Mouse (Mus musculus) heart, postnatal 36 days (tissue): ENCODE data around the gene Kcnj2. TPM values are rescaled to one million over a fixed set of nuclear protein-coding genes. Genes with fewer than 3 reads are reported as not detected.
A peak's percentile ranks its signal among the peaks of the same experiment; 100 is the strongest.

Experiments used
- DNase-seq, 2 experiments: peaks; one replicate each; pipeline ENCODE4 v3.0.0; 2021 to 2022
- intact Hi-C: fragments of 180-260 bp; cut with DNase I; formaldehyde crosslinking; loops from one replicate; pipeline ENCODE4 v1.15.1; 2025
- total RNA-seq, 2 experiments: library from RNA; stranded (reverse); gene quantifications; 2 replicates each; pipeline ENCODE4 v1.2.3; 2021

Kcnj2 gene
- 10 to 100 TPM; 43.6 to 46.8 TPM for total RNA-seq

DNA sequence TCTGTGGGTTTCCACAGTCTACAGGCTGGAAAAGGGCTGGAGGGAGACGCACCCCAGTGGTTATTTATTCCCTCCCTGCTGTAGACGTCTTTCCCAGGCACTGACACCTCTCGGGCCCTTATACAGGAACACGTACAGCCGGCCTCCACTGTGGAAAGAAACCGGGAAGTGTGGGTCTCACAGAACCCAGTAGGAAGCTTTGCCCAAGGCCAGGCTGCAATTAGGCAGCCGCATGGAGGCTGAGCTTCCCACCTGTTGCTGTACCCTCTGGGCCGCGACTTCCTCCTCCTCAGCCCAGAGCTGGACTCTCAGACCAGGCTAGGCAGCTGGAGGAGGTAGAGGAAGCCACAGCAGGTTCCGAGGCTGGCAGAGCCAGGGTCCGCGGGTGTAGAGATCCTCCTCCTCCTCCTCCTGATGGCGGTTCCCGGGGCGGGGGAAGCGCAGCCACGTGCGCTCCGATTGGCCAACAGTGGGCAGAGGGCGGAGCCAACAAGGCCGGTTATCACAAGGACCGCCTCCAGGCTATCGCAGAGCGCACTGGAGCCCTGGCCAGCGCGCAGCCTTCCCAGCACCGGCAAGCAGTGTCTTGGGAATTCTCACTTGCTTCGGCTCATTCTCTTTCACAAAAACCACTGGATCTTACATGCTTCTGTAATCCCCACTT lies at the start of gene Kcnj2:
Gene Kcnj2, plus strand, starts transcription at position 530 of the 664 bp plus-strand sequence.
- intact Hi-C loops: loop anchor here (5.0 kb wide), 2 partner anchors 147 to 382 kb away; no protein-coding TSS in a partner anchor
- peak; percentile 93 to 94 for DNase-seq

DNA sequence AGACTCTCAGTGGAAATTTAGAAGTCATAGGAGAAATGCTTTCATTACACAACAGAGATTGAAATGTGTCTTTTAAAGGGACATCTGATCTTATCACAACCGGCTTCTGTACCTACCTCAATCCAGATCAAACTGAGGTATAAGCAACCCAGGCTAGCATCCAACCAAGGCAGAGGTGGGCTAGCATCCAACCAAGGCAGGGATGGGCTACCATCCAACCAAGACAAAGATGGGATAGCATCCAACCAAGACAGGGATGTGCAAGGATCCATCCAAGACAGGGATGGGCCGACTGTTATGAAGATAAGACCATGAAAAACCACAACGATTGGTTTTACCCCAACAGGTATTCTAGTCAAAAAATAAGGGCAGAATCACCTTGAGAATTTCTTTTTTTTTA lies 49.8 kb upstream of the Kcnj2 start:
- intact Hi-C loops: no loop called here

DNA sequence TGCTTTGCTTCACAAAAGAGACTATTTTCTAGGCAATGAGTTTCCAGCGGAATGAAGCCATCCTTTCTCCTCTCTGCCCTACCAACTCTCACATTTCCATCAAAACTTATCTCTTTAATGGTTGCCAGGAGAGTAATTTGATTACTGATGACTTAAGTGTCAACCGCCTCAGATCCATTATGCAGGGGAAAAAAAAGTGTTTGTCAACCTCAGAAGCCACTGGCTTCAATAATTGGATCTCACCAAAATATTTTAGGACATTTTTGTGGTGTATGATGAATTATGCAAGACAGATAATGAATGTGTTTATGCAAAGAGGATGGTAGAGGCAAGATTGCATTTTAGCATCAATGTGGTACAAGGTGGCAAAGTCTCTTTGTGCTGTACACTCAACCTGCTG lies 45.8 kb upstream of the Kcnj2 start:
- no peak for DNase-seq
- intact Hi-C loops: no loop called here

More for the DNA sequence above, 49.8 kb upstream of the Kcnj2 start:
- no peak for DNase-seq

DNA sequence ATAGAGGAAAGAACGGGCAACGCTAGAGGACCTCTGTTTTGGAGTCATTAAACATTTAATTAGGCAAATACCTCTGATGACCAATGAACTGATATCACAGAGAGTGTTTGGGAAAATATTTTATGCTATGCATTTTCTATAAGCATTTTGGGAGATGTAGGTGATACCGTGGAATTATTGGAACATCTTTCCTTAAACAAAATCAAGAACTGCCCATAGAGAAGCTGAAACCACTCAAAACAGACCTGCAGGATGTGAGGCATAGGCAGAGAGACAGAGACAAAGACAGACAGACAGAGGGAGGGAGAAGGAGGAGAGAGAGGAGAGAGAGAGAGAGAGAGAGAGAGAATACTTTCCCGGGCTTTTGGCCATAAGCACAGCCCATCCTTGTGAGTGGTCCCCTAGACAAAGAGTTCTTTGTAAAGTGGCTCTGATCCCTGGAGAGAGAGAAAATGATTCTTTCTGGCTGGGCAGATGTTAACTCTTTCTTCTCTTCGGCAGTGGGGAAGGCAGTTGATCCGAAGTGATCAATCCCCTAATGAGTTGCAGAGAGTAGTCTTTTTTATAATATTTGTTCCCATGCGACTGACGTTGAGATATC lies 43.2 kb upstream of the Kcnj2 start:
- intact Hi-C loops: no loop called here
- DNase-seq: no peak

DNA sequence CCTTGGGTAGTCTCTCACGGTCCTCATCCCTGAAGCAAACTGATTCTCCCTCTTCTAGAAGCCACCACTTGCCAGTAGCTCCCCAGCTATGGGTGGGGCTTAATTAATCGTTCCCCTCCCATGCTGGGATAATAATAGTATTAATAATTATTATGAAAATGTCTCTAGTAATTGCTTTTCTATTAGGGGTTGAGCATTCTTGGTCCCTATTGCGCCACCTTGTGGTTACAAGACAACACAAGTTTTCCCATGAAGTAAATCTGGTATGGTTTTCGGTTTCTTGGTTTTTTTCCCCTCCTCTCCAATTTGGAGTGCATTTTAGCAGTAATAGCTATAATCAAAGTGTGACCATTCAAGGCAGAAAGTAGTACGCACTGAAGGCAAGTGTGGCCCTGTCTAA lies 23.8 kb upstream of the Kcnj2 start:
- peak; percentile 31 to 41 for DNase-seq
- intact Hi-C loops: loop anchor here (1.0 to 10.0 kb wide), 5 partner anchors 405 to 667 kb away; no protein-coding TSS in a partner anchor

DNA sequence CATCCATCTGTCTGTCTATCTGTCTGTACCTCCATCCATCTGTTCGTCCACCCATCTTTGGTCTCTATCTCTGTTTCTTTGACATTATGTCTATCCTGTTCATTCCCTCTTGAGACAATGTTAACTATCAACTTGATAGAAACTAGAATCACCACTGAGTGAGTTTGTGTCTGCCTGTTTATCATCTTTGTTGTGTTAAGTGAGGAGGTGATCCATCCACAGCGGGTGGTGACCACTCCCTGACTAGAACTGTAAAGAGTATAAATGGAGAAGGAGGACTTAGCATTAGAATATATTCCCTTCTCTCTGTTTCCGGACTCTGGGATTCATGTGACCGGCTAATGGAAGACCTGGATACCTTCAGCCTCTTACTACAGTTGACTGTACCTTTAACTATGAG lies 22.7 kb upstream of the Kcnj2 start:
- intact Hi-C loops: loop anchor here (5.0 to 10.0 kb wide), 2 partner anchors 404 to 668 kb away; no protein-coding TSS in a partner anchor
- DNase-seq: no peak

DNA sequence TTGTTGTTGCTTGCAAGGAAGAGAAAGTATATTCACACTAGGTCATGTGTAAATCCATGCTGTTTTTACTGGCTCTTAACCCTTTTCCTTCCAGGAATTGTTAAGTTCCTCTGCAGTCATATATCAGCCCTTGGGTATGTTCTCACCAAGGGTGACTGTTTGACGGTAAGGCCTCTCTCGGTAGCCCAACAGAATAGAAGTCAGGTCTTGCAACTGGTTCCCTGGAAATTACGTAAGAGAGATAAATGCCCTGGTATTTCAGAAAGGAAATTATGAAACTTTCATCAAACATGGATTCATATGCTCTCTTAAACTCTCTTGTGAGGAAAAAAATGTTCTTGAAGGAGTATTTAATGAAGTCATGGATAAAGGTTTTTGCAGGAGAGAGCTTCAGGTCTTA lies 11.7 kb upstream of the Kcnj2 start:
- no peak for DNase-seq
- intact Hi-C loops: no loop called here

DNA sequence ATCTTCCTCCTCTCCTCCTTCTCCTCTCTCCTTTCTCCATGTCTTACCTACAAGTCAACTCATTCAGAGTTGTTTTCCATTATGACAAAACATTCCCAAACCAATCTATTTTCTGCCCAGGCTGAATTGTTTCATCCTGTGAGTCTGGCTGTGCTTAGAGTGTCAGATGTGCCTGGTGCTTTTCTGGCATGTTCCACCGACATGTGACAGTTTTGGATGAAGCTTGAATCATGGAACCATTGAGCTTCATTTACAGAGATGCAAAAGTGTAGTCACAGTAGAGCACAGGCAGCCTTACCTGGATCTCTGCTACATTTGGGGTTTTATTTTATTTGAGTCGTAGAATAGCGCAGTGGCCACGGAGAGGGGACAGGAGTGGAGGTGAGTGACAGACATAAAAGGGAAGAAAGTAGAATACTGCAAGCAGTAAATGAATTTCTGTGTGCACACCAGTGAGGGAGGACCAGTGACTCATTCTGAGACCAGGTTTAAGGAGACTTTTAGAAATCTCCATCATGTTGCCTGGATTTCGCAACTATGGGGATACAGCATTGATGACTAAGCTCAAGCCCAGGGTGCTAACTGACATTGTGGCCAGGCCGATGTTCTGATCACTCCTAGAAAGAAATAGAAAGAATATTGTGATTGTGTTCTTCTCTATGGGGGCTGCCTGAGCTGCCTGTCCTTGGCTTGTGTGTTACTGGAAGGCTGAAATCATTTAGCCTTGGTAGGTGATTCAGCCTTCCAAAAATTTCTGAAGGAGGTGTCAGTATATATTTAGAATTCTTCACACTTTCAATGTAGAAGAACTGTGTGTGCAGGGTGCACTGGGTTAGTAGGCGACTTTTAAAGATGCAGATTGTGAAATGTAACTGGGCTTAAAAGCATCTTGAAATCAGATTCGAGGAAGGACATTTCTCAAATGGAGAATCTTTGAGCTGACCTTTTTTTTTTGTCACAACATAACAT lies 10.8 kb upstream of the Kcnj2 start:
- no peak for DNase-seq
- intact Hi-C loops: no loop called here

DNA sequence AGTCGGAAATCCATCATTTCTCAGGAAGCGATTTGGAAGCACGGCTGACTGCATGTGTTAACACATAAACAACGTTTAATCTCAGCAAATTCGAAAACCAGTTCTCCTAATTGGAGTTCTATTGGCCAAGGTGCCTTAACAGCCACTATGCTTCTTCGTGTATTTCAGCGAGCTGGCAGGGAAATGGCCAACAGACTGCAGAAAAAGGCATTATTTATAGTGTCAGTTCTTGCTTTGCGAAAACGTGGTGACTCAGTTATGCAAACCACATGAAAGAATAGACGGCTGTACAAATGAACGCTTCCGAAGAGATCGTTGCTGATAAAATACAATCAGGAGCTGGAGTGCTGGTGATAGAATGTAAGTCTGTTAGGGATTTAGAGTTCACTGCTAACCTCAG lies 9.9 kb upstream of the Kcnj2 start:
- DNase-seq: no peak
- intact Hi-C loops: no loop called here

DNA sequence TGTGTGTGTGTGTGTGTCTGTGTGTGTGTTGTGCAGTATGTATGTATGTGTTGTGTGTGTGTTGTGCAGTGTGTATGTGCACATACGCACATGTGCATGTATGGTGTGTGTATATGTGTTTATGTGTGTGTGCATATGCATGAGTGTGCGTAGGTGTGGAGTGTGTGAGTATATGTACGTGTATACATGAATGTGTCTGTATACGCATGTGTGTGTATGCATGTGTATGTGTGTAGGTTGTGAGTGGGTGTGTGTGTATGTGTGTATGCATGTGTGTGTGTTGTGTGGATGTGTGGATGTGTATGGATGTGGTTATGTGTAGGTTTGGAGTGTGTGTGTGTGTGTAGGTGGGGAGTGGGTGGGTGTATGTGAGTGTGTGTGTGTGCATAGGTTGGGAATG lies 8.5 kb upstream of the Kcnj2 start:
- intact Hi-C loops: no loop called here
- DNase-seq: no peak

DNA sequence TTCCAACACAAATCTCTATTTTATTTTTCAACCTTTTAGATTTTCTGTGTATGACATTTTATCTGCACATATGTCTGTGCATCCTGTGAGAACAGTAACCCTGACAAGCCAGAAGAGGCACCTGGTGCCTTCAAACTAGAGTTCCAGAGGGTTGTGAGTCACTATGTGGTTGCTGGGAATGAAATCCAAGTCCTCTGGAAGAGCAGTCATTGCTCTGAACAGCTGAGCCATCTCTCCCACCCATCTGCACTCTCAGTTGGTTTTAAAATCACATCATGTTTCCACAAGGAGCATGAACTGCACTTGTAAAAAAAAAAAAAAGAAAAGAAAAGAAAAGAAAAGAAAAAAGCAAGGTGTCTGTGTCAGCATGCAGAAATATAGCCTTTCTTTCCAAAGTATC lies 6.5 kb upstream of the Kcnj2 start:
- intact Hi-C loops: no loop called here

DNA sequence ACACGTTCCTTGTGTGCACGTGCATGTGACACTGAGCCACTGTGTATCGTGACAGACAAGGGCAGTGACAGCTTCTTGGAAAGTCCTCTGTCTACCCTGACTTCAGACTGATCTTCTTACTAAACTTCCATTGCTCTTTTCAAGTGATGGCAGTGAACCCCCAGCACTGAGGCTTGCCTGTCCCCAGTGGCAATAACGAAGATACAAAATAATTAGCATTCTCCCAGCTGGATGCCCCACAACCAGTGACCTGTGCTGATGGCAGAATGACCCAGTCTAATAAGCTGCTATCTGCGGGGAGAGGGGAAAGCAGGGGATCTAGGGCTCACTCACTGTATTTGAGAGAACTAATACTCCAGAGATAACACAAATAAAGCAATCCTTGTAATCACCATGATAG lies 5.7 kb upstream of the Kcnj2 start:
- intact Hi-C loops: no loop called here
- DNase-seq: no peak

More for the DNA sequence above, 6.5 kb upstream of the Kcnj2 start:
- DNase-seq: no peak

DNA sequence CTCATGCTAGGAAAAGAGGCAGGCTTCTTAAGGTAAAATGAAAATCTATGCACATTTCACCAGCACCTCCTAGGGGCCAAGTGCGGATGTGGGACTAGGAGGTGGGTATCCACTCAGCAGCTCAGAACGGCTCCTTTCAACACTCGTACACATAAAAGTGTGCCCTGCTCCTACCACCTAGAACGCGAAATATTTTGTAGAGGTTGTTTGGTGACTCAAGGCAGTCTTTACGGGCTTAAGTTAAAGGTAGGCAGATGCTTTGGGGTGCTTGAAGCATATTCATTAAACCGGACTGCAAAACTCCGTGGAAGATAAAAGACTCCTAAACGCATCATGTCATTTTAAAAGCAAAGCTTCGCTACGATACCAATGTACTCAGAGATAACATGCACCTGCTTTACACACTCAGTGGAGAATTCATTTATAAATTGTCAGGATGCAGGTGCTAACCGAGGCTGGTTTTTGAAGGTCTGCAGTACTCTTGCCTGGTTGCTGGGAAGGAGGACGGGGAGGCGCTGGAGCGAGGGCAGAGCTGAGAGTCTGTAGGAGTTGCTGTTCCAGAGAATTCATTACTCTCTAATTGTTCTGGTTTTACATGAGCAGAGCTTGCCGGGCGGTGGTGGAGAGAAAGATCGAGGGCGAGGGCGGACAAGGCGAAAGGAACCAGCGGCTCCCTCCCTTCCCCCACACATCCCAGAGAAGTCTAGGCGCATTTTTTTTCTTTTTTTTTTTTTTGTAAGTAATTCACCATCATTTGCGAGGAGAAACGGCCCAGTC lies 1.0 kb upstream of the Kcnj2 start:
- intact Hi-C loops: loop anchor here (5.0 kb wide), 2 partner anchors 147 to 382 kb away; no protein-coding TSS in a partner anchor
- peak; percentile 39 to 47 for DNase-seq

DNA sequence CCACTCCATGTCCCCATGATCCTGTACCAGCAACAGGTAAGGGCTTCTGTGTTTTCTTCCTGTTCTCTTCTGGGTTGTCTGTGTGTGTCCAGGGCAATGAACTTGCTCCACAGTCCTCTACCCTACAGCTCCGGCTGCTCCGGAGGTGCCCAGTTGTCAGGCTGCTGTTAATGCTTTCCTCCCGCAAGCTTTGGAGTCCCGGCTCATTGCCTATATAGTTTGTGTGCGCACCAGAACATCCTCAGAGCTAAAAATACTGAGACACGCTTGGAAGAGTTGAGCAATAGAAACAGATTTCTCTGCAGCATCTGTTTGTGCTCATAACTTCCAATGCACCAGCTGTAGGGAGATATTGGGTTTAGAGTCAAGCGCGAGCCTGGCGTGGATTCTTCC lies 331 bp downstream of the Kcnj2 start:
- intact Hi-C loops: loop anchor here (5.0 kb wide), 2 partner anchors 146 to 381 kb away; no protein-coding TSS in a partner anchor

DNA sequence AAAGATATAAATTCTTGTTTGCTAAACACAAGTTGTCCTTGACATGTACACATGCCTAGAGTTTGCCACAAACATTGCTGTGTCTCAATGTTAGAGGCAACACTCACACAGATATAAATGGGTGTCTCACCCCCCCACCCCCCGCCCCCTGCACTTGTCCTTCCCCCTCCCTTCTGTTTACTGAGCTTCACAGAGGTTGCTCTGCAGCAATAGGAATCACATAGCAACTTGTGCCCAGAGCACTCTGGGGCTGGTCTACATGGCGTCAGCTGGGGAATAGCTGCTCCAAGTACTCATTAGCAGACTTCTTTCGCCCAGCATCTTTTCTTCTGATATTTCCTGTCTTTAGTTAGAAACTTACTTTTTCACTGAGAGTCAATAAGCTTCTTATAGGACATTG lies 1.8 kb downstream of the Kcnj2 start:
- no peak for DNase-seq
- intact Hi-C loops: loop anchor here (5.0 kb wide), 2 partner anchors 145 to 380 kb away; no protein-coding TSS in a partner anchor

More for the DNA sequence above, 331 bp downstream of the Kcnj2 start:
- no peak for DNase-seq

DNA sequence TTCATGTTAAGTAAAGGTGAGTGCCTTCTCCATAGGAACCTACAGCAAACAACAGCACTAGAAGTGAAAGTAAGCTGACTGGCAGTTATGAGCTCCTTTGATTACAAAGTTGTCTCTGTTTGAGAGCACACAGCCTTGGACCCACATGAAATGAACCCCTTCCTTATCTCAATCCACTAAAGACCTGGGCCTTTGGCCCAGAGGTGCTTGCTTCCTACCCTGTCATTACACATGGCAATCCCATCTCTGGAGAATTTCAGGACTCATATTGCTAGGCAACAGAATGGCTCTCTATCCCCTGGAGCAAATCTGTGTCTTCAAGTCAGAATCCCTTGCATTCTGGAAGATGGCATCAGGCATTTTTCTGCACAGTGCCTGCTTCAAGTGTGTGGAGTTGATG lies 4.5 kb downstream of the Kcnj2 start:
- no peak for DNase-seq
- intact Hi-C loops: no loop called here

DNA sequence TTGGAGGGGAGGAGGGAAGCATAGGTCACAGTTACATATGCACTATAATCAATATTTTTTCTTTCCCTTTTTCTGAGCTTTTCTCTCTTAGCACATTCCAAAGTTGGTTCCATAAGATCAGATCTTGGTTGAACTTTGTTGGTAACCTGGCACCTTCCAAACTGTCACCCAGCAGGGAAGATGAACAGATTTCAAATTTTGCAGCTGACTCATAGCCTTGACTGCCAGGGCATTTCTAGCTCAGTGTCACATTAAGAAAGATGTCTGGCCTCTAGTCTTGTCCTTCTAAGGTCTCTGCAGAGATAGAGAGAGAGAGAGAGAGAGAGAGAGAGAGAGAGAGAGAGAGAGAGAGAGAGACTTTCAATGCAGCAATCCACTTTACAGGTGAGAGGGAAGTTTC lies 8.2 kb downstream of the Kcnj2 start:
- intact Hi-C loops: no loop called here
- DNase-seq: no peak

DNA sequence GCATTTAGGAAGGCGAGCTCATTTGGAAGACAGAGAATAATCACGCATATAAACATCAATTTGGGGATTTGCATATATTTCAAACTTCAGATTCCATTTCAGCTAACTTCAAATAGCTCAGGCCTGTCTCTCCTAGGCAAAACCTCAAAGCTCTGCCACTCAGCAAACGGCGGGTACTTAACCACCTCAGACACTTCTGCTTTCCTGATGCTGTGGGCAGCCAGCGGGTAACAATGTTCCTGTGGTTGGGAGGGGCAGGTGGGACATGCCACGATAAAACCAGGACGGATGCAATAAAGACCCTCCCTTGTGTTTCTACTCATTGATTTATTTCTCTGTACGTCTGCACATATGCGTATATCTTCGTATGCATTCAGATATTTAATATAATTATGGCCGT lies 12.1 kb downstream of the Kcnj2 start:
- intact Hi-C loops: no loop called here

DNA sequence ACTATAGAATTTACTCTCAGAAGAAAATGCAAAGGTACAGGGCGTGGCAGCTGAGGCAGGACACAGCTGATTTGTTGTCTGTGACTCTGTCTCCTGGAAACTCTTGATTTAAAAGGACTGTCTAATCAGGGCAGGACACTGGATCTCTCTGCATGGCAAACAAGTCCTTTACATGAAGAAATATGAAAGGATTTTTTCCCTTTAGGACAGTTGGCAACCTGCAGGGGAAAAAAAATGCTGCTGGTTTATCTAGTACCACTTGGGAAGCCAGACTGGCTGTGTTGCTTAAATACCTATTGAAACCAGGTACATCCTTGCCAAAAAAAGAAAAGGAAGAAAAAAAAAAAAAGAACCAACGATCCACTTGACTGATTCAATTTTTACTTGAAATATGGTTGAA lies 17.0 kb downstream of the Kcnj2 start:
- no peak for DNase-seq
- intact Hi-C loops: no loop called here

More for the DNA sequence above, 12.1 kb downstream of the Kcnj2 start:
- DNase-seq: no peak

DNA sequence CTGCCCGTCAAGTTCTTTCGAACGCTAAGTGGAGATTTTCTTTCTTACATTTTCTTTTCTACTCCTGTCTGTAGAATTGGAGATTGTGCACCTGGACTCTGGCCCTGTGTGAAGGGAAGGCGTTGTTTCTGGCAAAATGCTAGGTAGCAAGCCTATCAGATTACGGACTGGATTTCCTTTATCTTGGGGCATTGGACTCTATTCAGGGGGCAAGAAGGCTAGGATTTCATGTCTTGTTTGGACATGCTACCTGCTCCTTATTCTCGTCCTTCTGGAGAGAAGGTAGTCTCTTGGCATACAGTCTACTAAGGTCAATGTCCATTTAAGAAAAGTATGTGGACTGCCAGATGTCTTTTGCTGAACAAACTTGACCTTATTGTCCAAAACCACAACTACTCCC lies 21.0 kb downstream of the Kcnj2 start:
- no peak for DNase-seq
- intact Hi-C loops: no loop called here
